Mouse (Mus musculus) embryonic fibroblast, embryonic 13.5 days (primary cell): ENCODE results near the gene Foxp1. TPM values are rescaled to one million over a fixed set of nuclear protein-coding genes. Genes with fewer than 3 reads are reported as not detected.

Source experiments
- H3K27ac ChIP-seq: 2 replicates; pipeline ENCODE4 v1.5.1; 2012; ENCODE audit warnings: low read length, control low read depth, inconsistent platforms; ENCODE audit not compliant: insufficient read depth
- H3K4me1 ChIP-seq: 2 replicates; pipeline ENCODE4 v1.6.1; 2011; ENCODE audit warnings: low read length; ENCODE audit not compliant: control insufficient read depth, insufficient read depth
- H3K4me3 ChIP-seq: 2 replicates; pipeline ENCODE4 v1.5.1; 2011; ENCODE audit warnings: mild to moderate bottlenecking, control low read depth, low read length; ENCODE audit not compliant: insufficient read depth
- CTCF ChIP-seq: IDR thresholded peaks from 2 replicates; pipeline ENCODE4 v1.5.1; 2011; ENCODE audit warnings: mild to moderate bottlenecking, control low read depth, low read length, moderate library complexity, borderline replicate concordance; ENCODE audit not compliant: insufficient read depth
- POLR2A ChIP-seq: IDR thresholded peaks from 2 replicates; pipeline ENCODE4 v1.6.1; 2011; ENCODE audit warnings: low read depth, mild to moderate bottlenecking, control low read depth, low read length, moderate library complexity
- polyA plus RNA-seq: library from polyadenylated mRNA; stranded (reverse); fragments of >200 nt; gene quantifications from 2 replicates; pipeline ENCODE4 v1.2.4, GENCODE M21; 2011; ENCODE audit warnings: low read depth; ENCODE audit not compliant: missing spikeins, insufficient read length

Foxp1 gene
- polyA plus RNA-seq, 1 experiment = 137 TPM

GRCm38 (mm10) chr6:99297535-99297934 is 225.0 kb downstream of the Foxp1 start:
- no peak for TF ChIP-seq CTCF
- TF ChIP-seq POLR2A = no peak
- Histone ChIP-seq H3K4me3 (no peak overlapping the region), H3K4me1 (no peaks in the 10 kb centered on the region), H3K27ac (no peak overlapping the region)

GRCm38 (mm10) chr6:99295495-99295894 is 227.0 kb downstream of the Foxp1 start:
- TF ChIP-seq CTCF = no peak
- TF ChIP-seq POLR2A = no peak
- Histone ChIP-seq H3K4me1 (no peaks in the 10 kb centered on the region), H3K4me3 (no peak overlapping the region), H3K27ac (no peak overlapping the region)

DNA sequence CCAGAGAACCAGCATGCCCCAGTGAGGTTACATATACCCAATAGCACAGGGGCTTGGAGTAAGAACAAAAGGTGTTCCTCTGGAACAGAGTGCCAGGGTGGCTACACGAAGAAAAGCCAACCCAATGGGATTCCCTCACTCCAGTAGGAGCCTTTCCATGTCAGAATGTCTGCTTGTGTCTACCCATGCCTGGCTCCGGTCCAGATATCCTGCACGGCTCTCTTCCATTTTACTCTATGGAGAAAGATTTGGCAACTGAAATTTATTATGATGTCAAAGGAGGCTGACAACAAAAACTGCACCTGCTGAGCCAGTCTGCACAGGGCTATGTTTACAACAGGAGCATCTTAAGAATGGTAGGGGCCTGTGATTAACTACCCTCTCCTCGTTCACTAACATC is 233.3 kb downstream of the Foxp1 start:
- no peak overlapping the region for H3K27ac ChIP-seq
- H3K4me1 ChIP-seq = no peaks in the 10 kb centered on the region
- TF ChIP-seq CTCF = no peak
- TF ChIP-seq POLR2A = no peak
- H3K4me3 ChIP-seq = no peak overlapping the region

- H3K4me1 ChIP-seq = no peaks in the 10 kb centered on the region
- TF ChIP-seq POLR2A (no peak), CTCF (no peak)
- H3K4me3 ChIP-seq = no peak overlapping the region
- H3K27ac ChIP-seq = no peak overlapping the region
Observed at GRCm38 (mm10) chr6:99285026-99285425, 237.5 kb downstream of the Foxp1 start.

DNA sequence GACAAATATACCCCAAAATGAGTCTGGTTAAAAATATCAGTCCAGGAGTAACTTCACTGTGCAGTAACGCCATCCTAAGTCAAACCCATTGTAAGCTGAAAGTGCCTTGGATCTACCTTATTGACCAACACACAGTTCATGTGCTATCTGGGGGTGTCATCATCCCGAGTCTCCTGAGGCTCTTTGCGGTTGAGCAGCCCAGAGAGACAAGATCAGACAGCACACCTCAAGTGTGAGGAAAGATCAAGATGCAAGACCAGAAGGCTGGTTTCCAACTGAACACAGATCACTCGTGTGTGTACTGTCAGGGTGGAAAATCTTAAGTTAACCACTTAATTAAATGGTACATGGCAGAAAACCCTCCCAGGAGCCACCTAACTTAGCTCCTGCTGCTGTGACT is 238.5 kb downstream of the Foxp1 start:
- Histone ChIP-seq H3K4me3 (no peak overlapping the region), H3K27ac (no peak overlapping the region), H3K4me1 (no peaks in the 10 kb centered on the region)
- no peak for TF ChIP-seq CTCF
- no peak for TF ChIP-seq POLR2A

DNA sequence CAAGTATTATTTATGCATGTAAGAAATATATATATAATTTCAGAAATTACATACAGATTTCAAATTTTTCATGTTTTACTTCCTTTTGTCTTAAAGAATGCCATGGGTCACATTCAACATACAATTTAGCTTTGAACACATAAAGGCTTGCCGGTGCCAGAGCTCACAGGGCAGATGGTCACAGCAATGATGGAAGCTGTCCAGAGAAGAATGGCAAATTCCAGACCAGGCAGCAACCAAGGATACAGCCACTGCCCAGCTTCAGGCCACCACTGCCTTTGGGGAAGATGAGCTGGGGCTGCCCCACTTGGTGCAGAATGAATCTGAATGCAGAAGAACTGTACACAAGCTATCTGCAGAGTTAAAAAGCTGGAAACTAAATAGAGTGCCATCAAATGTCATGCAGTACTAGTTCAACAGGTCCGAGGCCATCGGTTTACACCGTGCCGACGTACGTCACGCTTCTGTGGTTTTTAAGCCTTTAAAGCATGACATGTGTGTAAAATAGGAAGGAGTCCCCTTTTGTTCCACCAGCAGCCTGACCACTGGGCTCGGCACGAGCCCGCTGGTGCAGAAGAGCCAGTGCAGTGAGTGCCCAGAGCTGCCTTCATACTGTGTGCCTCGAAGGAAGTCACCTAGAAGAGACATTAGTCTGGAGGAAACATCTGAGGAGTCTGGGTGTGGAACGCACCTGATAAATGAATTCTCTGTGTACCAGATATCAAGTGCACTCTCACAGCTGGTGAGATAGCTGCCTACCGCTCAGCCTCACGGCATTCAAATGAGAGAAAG is 239.5 kb downstream of the Foxp1 start:
- TF ChIP-seq CTCF = no peak
- TF ChIP-seq POLR2A = no peak
- H3K4me3 ChIP-seq = no peak overlapping the region
- no peaks in the 10 kb centered on the region for H3K4me1 ChIP-seq
- H3K27ac ChIP-seq = no peak overlapping the region

GRCm38 (mm10) chr6:99281433-99281832 is 241.1 kb downstream of the Foxp1 start:
- TF ChIP-seq CTCF (no peak), POLR2A (no peak)
- Histone ChIP-seq H3K4me3 (no peak overlapping the region), H3K4me1 (0 out of 2 replicates have a peak, but pooled peaks cover 2% of the 10 kb centered on the region), H3K27ac (no peak overlapping the region)

DNA sequence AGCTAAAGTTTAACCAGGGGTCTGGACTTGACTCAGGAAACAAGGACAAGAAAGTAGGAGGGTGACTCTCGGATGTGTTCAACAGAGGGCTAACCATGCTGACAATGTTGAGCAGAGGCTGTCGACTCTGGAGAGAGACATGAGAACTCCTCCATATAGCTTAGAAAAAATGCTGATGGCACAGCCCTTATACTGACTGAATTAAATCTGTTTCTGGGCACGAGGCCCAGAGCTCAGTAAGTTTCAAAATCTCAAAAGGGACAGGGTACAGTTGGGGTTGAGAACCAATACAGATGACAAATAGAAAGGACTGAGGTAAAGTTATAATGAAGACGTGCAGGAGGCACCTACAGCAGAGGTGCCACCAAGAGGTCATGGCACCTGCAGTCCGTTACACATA is 241.9 kb downstream of the Foxp1 start:
- Histone ChIP-seq H3K4me3 (no peak overlapping the region), H3K27ac (no peak overlapping the region), H3K4me1 (peaks cover 7% of the 10 kb centered on the region; the same call in 1 of the 2 replicates)
- no peak for TF ChIP-seq CTCF
- TF ChIP-seq POLR2A = no peak

GRCm38 (mm10) chr6:99277251-99277650 is 245.3 kb downstream of the Foxp1 start:
- Histone ChIP-seq H3K4me1 (peaks cover 9% of the 10 kb centered on the region; the same call in 1 of the 2 replicates), H3K4me3 (no peak overlapping the region), H3K27ac (no peak overlapping the region)
- TF ChIP-seq POLR2A (no peak), CTCF (no peak)

DNA sequence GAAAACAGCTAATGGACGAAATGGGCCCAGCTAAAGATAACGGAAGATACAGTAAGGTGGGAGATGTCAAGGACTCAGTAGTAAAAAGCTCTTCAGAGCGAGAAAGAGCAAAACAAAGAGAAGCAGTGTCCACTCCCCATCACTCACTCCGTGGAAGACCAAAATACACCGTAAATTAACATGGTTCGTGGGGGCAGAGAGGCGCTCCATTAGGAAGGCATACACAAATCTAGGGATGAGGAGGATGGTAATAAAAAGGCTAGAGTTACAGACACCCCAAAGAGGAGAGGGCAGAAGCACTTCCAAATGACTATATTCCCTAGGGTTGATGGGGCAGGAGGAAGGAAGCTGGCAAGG is 246.2 kb downstream of the Foxp1 start:
- peaks cover 12% of the 10 kb centered on the region; the same call in 1 of the 2 replicates for H3K4me1 ChIP-seq
- no peak overlapping the region for H3K4me3 ChIP-seq
- TF ChIP-seq CTCF (no peak), POLR2A (no peak)
- H3K27ac ChIP-seq = peak overlapping the region; percentile 51

DNA sequence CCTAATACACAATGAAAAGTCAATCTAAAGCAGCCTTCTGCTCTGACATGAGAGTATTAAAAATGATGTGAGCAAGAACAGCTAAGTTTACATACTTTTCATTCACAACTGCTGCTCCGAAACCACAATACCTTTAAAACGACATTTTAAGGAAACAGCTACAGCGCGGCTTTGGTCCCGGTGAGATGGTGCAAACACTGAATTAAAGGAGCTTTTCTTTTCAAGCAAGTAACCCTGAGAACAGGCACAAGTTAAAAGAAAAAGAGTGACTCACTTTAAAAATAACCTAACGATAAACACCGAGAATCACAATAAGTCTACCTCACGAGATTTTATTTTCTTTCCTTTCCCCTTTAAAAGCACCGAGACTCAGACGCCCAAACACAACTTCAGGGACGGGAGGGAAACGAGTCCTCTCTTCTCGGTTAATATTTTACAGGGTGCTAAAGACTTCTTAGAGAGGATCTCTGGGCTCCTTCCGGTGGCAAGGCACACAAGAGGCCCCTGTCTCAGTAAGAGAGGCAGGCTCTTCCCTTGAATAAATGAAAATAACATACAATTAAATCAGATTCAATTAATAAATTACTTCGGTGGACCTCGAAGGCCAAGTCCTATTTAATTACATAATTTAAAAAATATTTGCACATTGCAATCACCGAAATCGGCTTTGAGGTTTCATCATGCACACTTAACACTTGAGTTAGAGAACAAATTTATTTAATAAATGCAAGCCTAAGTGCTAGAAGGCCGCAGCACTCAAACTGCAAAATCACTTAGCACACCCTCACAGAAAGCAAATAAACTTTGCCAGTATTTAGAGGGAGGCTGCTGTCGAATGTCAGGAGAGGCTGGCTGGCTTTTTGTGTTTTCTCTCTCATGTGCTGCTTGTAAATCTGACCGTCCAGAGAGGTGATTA is 246.9 kb downstream of the Foxp1 start:
- TF ChIP-seq POLR2A (no peak), CTCF (no peak)
- peak overlapping the region; percentile 57 for H3K27ac ChIP-seq
- peaks cover 12% of the 10 kb centered on the region; the same call in 1 of the 2 replicates for H3K4me1 ChIP-seq

More for the DNA sequence above, 246.9 kb downstream of the Foxp1 start:
- H3K4me3 ChIP-seq = no peak overlapping the region
